Mouse (Mus musculus) kidney, adult 2 months (tissue): ENCODE results near the gene Epo.

Source experiments
- CTCF ChIP-seq: fragments of 200-500 bp; conservative IDR thresholded peaks from 2 replicates; pipeline ENCODE4 v1.5.1; 2011; ENCODE audit warnings: low read depth, mild to moderate bottlenecking, control low read depth, low read length, moderate library complexity, mixed read lengths; ENCODE audit not compliant: insufficient read depth, insufficient read length
- POLR2A ChIP-seq: fragments of 200-500 bp; IDR thresholded peaks from one replicate; pipeline ENCODE4 v1.6.1; 2011; ENCODE audit warnings: low read depth, low read length, control low read depth

DNA sequence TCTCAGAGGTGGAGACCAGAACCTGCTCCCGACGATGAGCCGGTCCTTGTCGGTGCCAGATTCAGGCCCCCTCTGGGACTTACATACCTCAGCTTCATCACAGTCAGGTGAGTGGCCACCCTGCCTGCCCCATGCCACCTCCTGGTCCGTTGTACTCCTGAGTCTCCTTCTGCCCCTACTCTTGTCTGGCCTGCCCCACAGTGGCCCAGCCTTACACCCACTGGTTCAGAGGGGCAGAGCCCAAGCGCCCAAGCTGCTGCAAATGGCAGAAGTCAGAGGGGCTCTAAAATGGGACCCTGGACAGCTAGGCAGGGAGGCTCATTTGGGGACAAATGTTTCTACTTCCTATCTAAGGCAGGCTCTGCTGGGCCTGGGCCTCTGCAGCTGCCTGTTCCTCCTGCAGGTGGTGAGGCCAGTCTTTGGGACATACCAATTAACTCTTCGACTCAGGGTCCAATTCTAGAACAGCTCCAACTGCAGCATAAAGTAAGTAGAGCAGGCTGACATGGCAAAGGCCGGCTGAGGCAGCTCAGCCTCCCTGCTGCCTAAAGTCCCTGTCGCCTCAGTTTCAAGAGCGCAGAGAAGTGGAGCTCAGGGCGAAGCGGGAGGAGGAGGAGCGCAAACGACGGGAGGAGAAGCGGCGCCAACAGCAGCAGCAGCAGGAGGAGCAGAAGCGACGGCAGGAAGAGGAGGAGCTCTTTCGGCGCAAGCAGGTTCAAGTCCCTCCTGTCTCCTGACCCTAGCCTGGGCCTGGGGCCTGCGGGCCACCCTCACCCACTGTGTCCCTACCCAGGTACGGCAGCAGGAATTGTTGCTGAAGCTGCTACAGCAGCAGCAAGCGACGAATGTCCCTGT lies 9.4 kb downstream of the Epo start:
- TF ChIP-seq CTCF (no peak), POLR2A (no peak)
